Mouse (Mus musculus): Measurements from ENCODE around the gene Fcer1g.

DNA sequence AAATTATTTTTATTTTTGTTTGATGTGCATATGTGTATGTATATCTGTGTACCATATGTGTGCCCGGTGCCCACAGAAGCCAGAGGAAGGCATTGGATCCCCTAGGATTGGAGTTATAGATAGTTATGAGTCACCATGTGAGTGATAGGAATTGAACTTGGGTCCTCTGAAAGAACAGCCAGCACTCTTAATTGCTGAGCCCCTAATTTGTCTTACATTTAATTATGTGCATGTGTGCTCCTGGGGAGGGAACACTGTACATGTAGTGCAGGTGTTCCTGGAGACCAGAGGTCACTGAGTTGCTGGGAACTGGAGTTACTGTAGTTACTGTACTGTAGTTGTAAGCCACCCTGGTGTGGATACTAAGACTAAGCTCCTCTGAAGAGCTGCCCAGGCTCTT, 33.4 kb downstream of the Fcer1g start:
- TF ChIP-seq CTCF (IDR thresholded peaks at IDR 0.05; ENCODE audit: control insufficient read depth, insufficient read depth, low read length) (no peak), POLR2A (IDR thresholded peaks at IDR 0.05; ENCODE audit: borderline replicate concordance, control insufficient read depth, low read depth, low read length) (no peak)
